Mouse (Mus musculus) Muller cell, postnatal 12 days (primary cell): Measurements from ENCODE around the gene Atg4c.

Experiments used
- DNase-seq: peaks from one replicate; pipeline ENCODE4 v3.0.0-alpha.2; 2015; ENCODE audit errors: inconsistent ontology term

Gene Atg4c

DNA sequence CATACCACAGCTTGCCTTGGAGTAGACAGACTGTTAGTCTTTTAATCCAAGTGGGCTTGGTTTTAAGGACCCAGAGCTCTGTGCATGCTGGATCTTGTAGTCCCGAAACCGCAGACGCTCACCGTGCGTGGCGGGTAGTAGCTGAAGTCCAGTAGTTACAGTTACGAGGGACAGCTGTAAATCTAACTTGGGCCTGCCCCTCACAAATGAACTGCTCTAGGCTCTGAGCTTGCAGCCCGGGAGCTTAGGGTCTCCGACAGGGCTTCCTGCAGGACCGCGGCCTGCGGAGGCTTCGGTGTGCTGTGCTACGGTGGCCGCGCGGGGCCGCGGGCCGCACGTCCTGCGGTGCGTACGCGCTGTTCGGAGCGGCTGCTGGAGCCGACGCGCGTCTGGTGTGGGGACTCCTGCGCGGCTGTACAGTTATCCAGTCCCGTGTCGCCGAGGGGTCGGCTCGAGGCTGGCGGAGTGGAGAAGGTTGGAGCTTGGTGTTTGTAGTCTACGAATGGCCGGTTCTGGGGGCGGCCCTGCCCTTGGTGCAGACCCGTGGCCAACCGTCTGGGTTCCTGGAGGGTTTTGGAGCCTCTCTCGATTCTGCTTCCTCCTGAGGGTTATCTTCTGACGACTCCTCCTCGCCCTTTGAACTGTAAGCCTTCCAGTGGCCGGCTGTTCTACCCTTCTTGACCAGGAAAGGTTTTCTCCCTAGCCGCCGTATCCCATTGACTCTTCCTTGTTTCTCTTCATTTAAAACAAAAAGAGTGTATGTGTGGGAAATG, at the start of gene Atg4c:
TSS of gene Atg4c (plus strand) at position 125 of the 773 bp plus-strand sequence.
- peak; percentile 92 for DNase-seq

- no peak for DNase-seq
Measured at GRCm38 (mm10) chr4:99151434-99151833, 42.3 kb upstream of the Atg4c start.

DNA sequence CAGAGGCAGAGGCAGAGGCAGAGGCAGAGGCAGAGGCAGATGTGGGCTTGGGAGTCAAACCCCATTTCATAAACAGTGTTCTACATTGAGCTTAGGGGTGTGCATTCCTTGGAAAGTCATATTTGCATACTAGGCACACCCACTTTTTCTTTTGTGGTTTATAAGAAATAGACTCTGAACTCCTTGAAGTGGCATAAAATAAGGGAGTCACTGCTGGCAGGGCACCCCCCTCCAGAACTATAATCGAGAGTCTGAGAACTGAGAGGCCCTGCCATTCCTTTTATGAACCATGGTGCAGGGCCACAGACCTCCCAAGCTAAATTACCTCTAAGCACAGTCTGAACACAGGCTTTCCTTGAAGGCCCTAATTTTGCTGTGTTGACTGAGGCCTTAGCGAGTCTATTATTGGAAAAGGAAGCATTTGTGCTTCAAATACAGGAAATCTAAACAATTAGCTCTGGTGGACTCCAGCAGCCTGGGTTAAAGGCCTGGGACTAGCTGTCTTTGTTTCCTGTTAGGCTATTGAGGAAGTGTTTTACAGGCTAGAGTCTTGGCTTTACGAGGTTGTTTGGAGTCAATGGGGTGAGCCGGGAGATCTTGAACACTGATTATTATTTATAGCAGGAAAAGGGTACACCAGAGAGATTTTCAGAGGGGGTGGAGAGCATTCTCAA, 41.7 kb upstream of the Atg4c start:
- no peak for DNase-seq

DNA sequence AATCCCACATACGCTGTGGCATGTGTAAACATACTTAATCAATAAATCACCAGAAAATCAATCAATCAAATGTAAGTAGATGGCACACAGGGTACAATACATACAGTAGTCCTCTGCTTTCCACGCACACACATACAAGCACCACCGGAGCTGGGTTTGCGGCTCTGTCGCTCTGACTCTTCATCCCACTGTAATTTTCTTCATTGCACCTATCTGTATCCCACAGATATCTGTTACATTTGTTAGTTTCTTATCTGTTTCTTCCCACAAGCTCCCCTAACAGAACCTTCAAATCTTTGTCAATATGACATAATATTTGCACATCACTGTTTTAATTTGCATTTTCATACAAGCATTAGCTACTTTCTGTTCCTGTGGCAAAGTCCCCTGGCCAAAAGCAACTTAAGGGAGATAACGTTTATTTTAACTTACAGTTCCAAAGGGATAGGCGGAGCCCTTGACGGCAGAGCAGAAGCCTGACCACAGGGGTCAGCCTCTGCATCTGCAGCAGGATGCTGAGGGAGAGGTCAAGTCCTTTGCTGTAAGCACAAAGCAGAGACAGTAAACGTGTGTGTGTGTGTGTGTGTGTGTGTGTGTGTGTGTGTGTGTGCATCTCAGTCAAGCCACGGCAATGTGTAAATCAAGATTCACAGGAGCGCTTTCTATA, 37.0 kb upstream of the Atg4c start:
- DNase-seq = no peak

DNA sequence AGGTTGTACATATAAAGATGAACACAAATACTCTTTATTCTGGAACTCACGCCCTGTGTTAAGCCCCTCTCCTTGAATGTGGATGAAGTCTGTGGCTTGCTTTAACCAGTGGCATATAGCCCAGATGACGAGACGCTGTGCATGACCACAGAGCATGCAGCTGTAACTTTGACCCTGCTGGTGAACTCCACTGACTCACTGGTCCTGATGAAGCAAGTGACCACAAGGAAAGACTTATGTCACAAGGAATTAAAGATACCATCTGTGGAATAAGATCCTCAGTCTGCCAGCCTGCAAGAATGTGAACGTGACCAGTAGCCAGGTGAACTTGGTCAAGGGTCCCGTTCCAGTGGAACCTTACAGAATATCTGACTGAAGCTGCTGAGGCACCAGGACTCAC, 35.2 kb upstream of the Atg4c start:
- DNase-seq = peak; percentile 59

DNA sequence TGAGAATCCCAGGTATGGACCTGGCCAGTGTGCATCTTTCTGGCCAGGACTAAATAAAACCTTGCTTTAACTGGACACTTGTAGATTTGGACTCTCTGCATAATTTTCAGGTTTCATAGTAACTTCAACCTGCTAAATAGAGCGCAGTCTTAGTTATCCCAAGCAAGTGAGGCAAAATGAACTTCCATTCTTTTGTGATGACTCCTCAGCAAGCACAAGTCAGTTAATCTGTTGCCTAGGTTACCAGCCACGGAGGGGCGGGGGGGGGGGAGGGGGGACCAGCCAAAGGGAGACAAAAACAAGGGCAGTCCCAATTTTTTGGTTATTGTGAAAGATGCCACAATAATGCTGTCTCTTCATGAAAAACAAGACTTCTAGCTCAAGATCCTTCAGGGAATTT, 33.3 kb upstream of the Atg4c start:
- peak; percentile 95 for DNase-seq

- no peak for DNase-seq
Measured at GRCm38 (mm10) chr4:99160899-99161298, 32.8 kb upstream of the Atg4c start.

- DNase-seq = peak; percentile 88
Measured at GRCm38 (mm10) chr4:99161457-99161971, 32.2 kb upstream of the Atg4c start.

GRCm38 (mm10) chr4:99163001-99163400, 30.7 kb upstream of the Atg4c start:
- no peak for DNase-seq

DNA sequence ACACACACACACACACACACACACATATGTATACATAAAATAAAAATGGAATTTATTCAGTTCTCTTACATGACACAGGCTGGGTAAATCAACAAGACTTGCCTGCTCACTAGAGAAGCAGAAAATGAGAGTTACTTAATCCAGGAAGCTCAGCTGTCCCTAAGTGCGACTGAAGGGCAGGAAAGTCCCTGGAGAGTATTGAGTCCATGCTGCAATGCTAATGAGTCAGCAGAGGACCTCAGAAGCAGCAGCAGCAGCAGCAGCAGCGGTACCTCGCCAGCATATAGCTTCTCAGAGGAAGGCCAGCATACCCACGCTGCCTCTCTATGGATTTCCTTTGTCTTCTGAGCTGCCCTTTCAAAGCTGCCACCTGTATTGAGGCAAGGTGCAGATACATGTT, 30.2 kb upstream of the Atg4c start:
- peak; percentile 73 for DNase-seq

- no peak for DNase-seq
Measured at GRCm38 (mm10) chr4:99168869-99169268, 24.9 kb upstream of the Atg4c start.

DNA sequence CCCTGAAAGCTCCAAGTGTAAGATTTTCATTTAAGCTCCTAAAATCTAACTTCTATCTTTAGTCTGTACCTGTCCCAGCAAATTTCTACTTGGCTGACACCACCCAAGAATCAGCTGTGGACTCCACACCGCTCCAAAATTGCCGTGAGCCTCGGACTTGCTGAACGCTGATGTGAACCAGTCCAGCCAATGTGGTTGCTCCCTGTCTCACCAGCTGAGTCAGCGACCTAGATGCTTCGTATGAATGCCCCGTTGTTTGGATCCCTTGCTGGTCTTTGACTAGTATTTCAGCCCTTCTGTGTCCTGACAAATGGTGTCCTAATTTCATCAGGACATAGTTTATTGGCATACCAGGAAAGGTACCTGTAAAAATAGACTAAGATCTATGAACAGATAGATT, 19.5 kb upstream of the Atg4c start:
- DNase-seq = peak; percentile 55

GRCm38 (mm10) chr4:99176841-99177240, 16.9 kb upstream of the Atg4c start:
- DNase-seq = no peak

DNA sequence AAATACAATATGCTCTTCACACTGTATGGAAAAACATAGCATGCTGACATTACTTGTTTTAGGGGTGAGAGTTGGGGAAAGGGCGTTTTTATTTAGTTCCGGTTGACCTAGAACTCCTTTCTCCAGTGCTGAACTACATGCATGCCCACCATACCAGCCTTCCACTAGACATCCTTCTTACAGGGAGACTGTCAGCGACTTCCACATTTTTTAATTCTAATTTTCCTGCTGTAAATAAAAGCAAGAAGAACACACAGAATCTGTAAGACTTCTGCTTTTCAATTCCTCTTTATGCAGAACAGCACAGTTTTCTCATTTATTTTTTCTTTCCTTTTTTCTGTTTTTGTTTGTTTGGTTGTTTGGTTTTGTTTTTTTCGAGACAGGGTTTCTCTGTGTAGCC, 16.5 kb upstream of the Atg4c start:
- no peak for DNase-seq

GRCm38 (mm10) chr4:99178851-99179250, 14.9 kb upstream of the Atg4c start:
- DNase-seq = no peak

- no peak for DNase-seq
Measured at GRCm38 (mm10) chr4:99179446-99180120, 14.2 kb upstream of the Atg4c start.

DNA sequence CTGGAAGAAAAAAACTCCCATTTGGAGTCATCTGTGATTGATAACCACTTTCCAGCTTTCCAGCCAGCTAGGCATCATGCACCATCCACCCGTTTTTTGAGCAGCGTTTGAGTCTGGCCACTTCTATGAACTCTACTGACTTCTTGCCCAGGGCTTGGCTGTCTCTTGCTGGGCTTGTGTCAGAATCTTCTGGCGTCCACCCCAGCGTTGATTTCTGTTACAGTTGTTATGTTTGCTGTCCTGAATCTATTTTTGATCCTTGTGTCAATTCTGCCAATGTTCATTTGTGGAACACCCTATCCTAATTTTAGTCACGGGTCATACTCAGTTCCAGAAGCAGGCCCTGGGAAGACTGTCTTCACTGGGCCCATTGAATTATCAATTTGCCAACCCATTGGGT, 12.8 kb upstream of the Atg4c start:
- DNase-seq = no peak

GRCm38 (mm10) chr4:99181739-99182419, 11.9 kb upstream of the Atg4c start:
- DNase-seq = no peak

GRCm38 (mm10) chr4:99182660-99183431, 10.9 kb upstream of the Atg4c start:
- DNase-seq = no peak

DNA sequence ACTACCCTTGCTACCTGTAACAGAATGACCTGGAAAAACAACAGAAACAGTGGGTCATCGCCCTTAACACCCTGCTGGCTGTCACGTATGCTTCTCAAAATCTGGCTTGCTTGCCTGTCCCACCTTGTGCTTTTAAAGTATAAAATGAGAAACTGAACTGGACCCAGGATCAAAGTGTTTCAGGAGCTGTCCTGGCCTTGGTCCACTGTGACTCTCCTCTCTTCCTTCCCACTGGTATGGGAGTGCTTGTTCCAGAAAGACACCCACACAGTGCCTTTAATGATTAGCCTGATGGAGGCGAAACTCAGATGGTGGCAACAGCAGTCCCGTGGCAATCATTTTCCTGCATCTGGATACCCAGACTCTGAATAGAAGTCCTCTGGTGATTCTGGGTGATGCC, 9.1 kb upstream of the Atg4c start:
- no peak for DNase-seq

DNA sequence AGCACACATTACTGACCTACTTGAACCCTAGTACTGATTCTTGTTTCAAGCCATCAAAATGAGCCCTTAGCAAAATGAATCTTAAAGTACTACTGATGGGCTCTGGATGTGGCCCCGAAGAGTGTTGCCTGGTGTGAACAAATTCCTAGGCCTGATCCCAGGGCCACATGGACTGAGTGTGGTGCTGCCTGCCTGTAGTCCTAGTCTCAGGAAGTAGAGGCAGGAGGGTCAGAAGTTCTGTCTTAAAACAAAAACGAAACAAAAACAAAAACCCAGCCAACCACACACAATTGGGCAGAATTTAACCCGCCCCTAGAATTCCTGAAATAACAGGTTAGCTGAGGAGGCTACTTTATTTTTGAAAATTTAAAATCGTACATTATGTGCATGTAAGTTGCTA, 8.4 kb upstream of the Atg4c start:
- no peak for DNase-seq
